Mouse (Mus musculus): ENCODE measurements around the gene Prdm2. TPM values are rescaled to one million over a fixed set of nuclear protein-coding genes. Genes with fewer than 3 reads are reported as not detected.

Prdm2 gene
- polyA plus RNA-seq, 1 experiment from 2014 or later = 20.6 TPM

DNA sequence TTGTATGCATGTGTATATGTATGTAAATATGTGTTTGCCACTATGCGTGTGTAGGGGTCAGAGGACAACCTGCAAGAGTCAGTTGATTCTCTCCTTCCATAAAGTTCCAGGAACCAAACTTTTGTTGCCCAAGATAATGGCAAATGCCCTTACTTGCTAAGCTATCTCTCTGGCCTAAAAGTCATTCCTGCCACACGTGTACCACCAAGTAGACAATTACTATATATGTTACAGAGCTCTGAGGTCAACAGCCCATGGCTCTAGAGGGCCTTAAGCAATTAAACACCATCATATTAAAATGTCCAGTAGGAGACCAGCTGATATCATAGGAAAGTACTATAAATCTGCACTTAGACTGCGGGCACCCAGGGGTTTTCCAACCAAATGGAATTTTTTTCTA, 10.1 kb downstream of the Prdm2 start:
- no peak for ATAC-seq (ENCODE audit: low FRiP score, low read depth)
- Histone ChIP-seq H3K9ac (replicated peaks) (no peak overlapping the region), H3K4me1 (no peaks in the 10 kb centered on the region), H3K27ac (replicated peaks) (no peak overlapping the region), H3K36me3 (no peaks in the 10 kb centered on the region), H3K27me3 (no peaks in the 10 kb centered on the region), H3K4me3 (no peak overlapping the region), H3K4me2 (replicated peaks) (no peak overlapping the region), H3K9me3 (no peaks in the 10 kb centered on the region)
- whole genome bisulfite sequencing = 82% methylated on average over 3 of the region's 3 CpGs

DNA sequence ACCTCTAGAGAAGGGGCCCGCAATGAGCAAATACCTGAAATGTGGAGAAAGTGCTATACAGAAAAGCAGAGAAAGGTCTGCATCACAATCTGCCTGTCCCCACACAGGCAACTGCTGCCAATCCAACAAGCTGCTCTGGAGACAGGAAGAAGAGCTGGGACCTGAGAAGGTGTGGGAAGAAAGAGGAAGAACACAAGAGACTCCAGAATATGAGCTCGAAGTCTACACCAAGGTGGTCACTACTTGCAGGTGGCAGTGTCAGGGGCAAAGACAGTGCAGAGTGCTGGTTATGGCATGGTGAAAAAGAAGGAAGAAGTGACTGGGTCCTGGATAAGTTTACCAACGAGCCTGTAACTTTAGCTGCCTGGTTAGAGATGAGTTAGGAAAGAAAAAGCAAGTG, 14.4 kb downstream of the Prdm2 start:
- Histone ChIP-seq H3K9ac (replicated peaks) (no peak overlapping the region), H3K4me3 (no peak overlapping the region), H3K27ac (replicated peaks) (no peak overlapping the region), H3K4me2 (replicated peaks) (no peak overlapping the region), H3K9me3 (no peaks in the 10 kb centered on the region), H3K36me3 (no peaks in the 10 kb centered on the region), H3K4me1 (no peaks in the 10 kb centered on the region), H3K27me3 (no peaks in the 10 kb centered on the region)
- 91% methylated on average over 3 of the region's 3 CpGs for WGBS
- no peak for ATAC-seq (ENCODE audit: low FRiP score, low read depth)

GRCm38 (mm10) chr4:143197845-143198356, 14.9 kb downstream of the Prdm2 start:
- Histone ChIP-seq H3K27me3 (no peaks in the 10 kb centered on the region), H3K9ac (replicated peaks) (no peak overlapping the region), H3K27ac (replicated peaks) (no peak overlapping the region), H3K4me1 (no peaks in the 10 kb centered on the region), H3K9me3 (no peaks in the 10 kb centered on the region), H3K4me3 (no peak overlapping the region), H3K36me3 (no peaks in the 10 kb centered on the region), H3K4me2 (replicated peaks) (no peak overlapping the region)
- 94% methylated on average over 5 of the region's 5 CpGs for WGBS
- no peak for ATAC-seq (ENCODE audit: low FRiP score, low read depth)

DNA sequence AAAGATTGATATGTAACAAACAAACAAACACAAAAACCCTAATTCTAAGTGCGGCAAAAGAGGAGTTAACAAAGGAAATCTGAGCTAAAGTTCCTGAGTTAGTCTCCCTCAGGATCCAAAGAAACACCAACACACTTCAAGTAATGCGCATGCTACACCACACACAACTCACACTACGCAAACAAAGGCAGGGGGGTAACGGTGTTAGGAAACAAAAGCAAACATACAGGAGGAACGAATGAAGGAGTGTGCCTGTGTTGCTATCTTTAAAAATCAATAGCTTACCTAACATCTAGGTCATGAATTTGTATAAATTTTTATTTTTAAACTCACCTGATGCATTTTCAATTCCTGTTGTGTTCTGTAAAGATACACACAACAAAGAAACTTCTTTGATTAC, 18.5 kb downstream of the Prdm2 start:
- no peak for ATAC-seq (ENCODE audit: low FRiP score, low read depth)
- Histone ChIP-seq H3K9me3 (no peaks in the 10 kb centered on the region), H3K4me2 (replicated peaks) (no peak overlapping the region), H3K9ac (replicated peaks) (no peak overlapping the region), H3K4me1 (no peaks in the 10 kb centered on the region), H3K27ac (replicated peaks) (no peak overlapping the region), H3K36me3 (no peaks in the 10 kb centered on the region), H3K4me3 (no peak overlapping the region), H3K27me3 (no peaks in the 10 kb centered on the region)
- WGBS = 80% methylated on average over 5 of the region's 5 CpGs

GRCm38 (mm10) chr4:143193164-143193563, 19.6 kb downstream of the Prdm2 start:
- Histone ChIP-seq H3K4me3 (no peak overlapping the region), H3K36me3 (no peaks in the 10 kb centered on the region), H3K9me3 (no peaks in the 10 kb centered on the region), H3K27me3 (no peaks in the 10 kb centered on the region), H3K27ac (replicated peaks) (no peak overlapping the region), H3K4me2 (replicated peaks) (no peak overlapping the region), H3K4me1 (no peaks in the 10 kb centered on the region), H3K9ac (replicated peaks) (no peak overlapping the region)
- 87% methylated on average over 6 of the region's 6 CpGs for WGBS
- no peak for ATAC-seq (ENCODE audit: low FRiP score, low read depth)

GRCm38 (mm10) chr4:143191783-143192182, 21.0 kb downstream of the Prdm2 start:
- Histone ChIP-seq H3K27ac (replicated peaks) (no peak overlapping the region), H3K9me3 (no peaks in the 10 kb centered on the region), H3K4me2 (replicated peaks) (no peak overlapping the region), H3K4me3 (no peak overlapping the region), H3K9ac (replicated peaks) (no peak overlapping the region), H3K27me3 (no peaks in the 10 kb centered on the region), H3K36me3 (no peaks in the 10 kb centered on the region), H3K4me1 (no peaks in the 10 kb centered on the region)
- 85% methylated on average over 3 of the region's 3 CpGs for WGBS
- no peak for ATAC-seq (ENCODE audit: low FRiP score, low read depth)

DNA sequence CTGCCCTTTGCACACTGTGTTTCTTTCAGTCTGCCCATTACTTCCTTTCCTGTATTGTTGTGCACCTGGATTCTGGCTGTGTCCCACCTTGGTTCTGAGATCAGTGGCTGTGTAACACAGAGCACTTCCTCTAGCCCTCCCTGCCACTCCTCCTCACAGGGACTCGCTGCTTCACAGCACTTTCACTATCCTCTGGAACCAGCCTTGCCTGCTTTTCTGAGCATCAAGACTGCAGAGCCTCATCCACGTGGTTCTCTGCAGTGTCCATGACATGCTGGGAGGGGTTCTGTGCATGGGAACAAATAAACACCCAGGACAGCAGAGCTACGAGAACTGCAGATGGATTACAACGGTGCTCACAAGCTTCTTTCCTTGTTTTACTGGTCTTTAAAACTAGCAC, 22.1 kb downstream of the Prdm2 start:
- H3K9ac ChIP-seq (replicated peaks) = no peak overlapping the region
- 71% methylated on average over 4 of the region's 4 CpGs for WGBS
- no peak overlapping the region for H3K4me3 ChIP-seq
- H3K36me3 ChIP-seq = 0 out of 2 replicates have a peak, but pooled peaks cover 2% of the 10 kb centered on the region
- no peak overlapping the region for H3K4me2 ChIP-seq (replicated peaks)
- no peaks in the 10 kb centered on the region for H3K9me3 ChIP-seq
- H3K27ac ChIP-seq (replicated peaks) = no peak overlapping the region
- no peak for ATAC-seq (ENCODE audit: low FRiP score, low read depth)
- H3K4me1 ChIP-seq = no peaks in the 10 kb centered on the region
- no peaks in the 10 kb centered on the region for H3K27me3 ChIP-seq

GRCm38 (mm10) chr4:143188571-143189191, 24.1 kb downstream of the Prdm2 start:
- no peak for ATAC-seq (ENCODE audit: low FRiP score, low read depth)
- H3K36me3 ChIP-seq = 0 out of 2 replicates have a peak, but pooled peaks cover 5% of the 10 kb centered on the region
- no peaks in the 10 kb centered on the region for H3K4me1 ChIP-seq
- no peak overlapping the region for H3K27ac ChIP-seq (replicated peaks)
- H3K4me2 ChIP-seq (replicated peaks) = no peak overlapping the region
- H3K27me3 ChIP-seq = no peaks in the 10 kb centered on the region
- WGBS = 88% methylated on average over 5 of the region's 5 CpGs
- no peak overlapping the region for H3K4me3 ChIP-seq
- H3K9ac ChIP-seq (replicated peaks) = no peak overlapping the region
- H3K9me3 ChIP-seq = no peaks in the 10 kb centered on the region

DNA sequence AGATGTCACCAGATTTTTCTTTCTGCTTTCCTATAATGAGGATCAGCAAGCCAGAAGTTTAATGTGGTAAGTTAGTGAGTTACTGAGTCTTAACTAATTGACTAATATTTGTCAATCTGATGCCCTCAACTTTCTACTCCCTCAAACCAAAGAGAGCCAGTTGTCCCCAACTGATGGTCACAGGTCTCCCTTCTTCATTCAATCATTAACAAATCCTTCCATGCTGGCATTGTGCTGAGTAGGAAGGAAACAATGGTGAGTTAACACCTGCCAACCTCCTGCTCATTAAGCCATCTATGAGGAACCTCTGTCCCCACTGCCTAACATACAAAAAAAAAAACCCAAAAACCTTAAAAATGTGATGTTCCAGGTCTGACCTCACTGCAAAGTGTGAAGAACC, 26.7 kb downstream of the Prdm2 start:
- Histone ChIP-seq H3K4me2 (replicated peaks) (no peak overlapping the region), H3K27ac (replicated peaks) (no peak overlapping the region), H3K4me1 (no peaks in the 10 kb centered on the region), H3K9ac (replicated peaks) (no peak overlapping the region), H3K9me3 (no peaks in the 10 kb centered on the region), H3K36me3 (0 out of 2 replicates have a peak, but pooled peaks cover 5% of the 10 kb centered on the region), H3K4me3 (no peak overlapping the region), H3K27me3 (no peaks in the 10 kb centered on the region)
- ATAC-seq (ENCODE audit: low FRiP score, low read depth) = no peak

DNA sequence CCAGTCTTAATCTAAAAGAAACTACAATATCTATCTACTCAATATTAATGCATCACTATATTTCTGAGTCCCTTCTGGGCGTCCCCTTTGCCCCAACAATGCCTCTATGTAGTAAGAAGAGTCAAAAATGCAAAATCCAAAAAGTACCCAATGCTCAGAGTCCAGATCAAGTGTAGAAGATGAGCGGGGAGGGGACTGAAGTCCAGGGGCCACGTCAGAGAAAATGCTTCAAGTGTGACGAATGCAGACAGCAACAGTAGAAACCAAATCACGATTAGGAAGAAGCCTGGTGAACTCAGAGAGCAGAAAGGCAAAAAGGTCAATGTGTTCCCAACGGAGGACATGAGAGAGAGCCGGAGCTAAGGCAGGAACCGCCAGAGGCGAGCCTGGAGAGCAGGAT, 27.3 kb downstream of the Prdm2 start:
- H3K27ac ChIP-seq (replicated peaks) = no peak overlapping the region

DNA sequence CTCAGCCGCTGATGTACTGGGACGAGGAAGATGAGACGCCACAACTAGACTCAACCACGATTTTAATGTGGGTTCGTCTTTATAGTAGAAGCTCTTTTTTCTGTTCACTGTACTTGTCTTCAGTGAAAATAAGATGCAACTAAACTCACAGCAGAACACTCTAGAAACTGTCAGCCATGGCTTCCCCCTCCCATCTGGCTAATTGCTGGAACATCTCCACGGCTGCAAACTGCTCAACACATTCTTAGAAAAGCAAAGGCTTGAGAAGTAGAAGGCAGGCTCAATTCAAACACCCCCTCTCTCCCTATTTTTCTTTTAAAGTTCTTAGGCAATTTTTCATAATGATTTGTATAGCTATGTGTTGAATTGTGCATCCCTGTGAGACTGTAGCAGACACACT, 29.7 kb downstream of the Prdm2 start:
- 93% methylated on average over 6 of the region's 6 CpGs for WGBS
- Histone ChIP-seq H3K9ac (replicated peaks) (no peak overlapping the region), H3K4me2 (replicated peaks) (no peak overlapping the region), H3K27ac (replicated peaks) (no peak overlapping the region), H3K27me3 (no peaks in the 10 kb centered on the region), H3K4me1 (no peaks in the 10 kb centered on the region), H3K36me3 (peaks cover 5% of the 10 kb centered on the region; the same call in 1 of the 2 replicates), H3K9me3 (no peaks in the 10 kb centered on the region), H3K4me3 (no peak overlapping the region)
- no peak for ATAC-seq (ENCODE audit: low FRiP score, low read depth)

More for the DNA sequence above, 27.3 kb downstream of the Prdm2 start:
- Histone ChIP-seq H3K36me3 (peaks cover 5% of the 10 kb centered on the region; the same call in 1 of the 2 replicates), H3K27me3 (no peaks in the 10 kb centered on the region), H3K4me3 (no peak overlapping the region), H3K9ac (replicated peaks) (no peak overlapping the region), H3K4me2 (replicated peaks) (no peak overlapping the region), H3K4me1 (no peaks in the 10 kb centered on the region), H3K9me3 (no peaks in the 10 kb centered on the region)
- 86% methylated on average over 9 of the region's 9 CpGs for WGBS
- ATAC-seq (ENCODE audit: low FRiP score, low read depth) = no peak

DNA sequence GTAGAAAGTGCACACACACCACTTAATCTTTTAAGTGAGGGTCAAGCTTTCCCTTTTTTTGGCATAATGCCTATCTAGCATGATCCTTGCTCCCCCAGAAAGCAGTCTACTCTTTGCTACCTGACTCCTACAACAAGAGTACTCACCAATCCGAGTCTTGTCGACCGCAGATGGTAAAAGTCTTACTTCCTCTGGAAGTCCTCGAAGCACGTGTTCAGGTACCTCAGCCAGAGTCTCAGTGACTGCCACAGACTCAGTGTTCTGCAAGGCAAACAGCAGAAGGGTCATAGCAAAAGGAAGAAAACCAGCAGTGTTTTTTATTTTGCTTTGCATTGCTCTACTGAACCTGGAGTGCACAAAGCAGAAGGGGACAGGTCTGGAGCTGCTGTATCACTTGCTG, 32.1 kb downstream of the Prdm2 start:
- Histone ChIP-seq H3K36me3 (peaks cover 4% of the 10 kb centered on the region; the same call in 1 of the 2 replicates), H3K4me3 (no peak overlapping the region), H3K4me2 (replicated peaks) (no peak overlapping the region), H3K9ac (replicated peaks) (no peak overlapping the region), H3K4me1 (no peaks in the 10 kb centered on the region), H3K9me3 (no peaks in the 10 kb centered on the region), H3K27me3 (no peaks in the 10 kb centered on the region), H3K27ac (replicated peaks) (no peak overlapping the region)
- no peak for ATAC-seq (ENCODE audit: low FRiP score, low read depth)
- WGBS = 93% methylated on average over 5 of the region's 5 CpGs

Data from midbrain, embryonic 12.5 days (tissue).